Mouse (Mus musculus) ES-Bruce4 (cell line): ENCODE data around the gene Mtfr2. TPM values are rescaled to one million over a fixed set of nuclear protein-coding genes. Genes with fewer than 3 reads are reported as not detected.

Experiments
- H3K27ac ChIP-seq: 2 replicates; pipeline ENCODE4 v1.5.1; 2012; ENCODE audit warnings: low read length, inconsistent platforms; ENCODE audit not compliant: insufficient read depth
- H3K27me3 ChIP-seq: 2 replicates; pipeline ENCODE4 v1.6.1; 2012; ENCODE audit warnings: mild to moderate bottlenecking, low read length, inconsistent platforms; ENCODE audit not compliant: control insufficient read depth, poor library complexity, insufficient read depth, severe bottlenecking
- H3K36me3 ChIP-seq: 2 replicates; pipeline ENCODE4 v1.6.1; 2012; ENCODE audit warnings: inconsistent platforms, mild to moderate bottlenecking, low read length, moderate library complexity; ENCODE audit not compliant: control insufficient read depth, poor library complexity, insufficient read depth, severe bottlenecking
- H3K4me1 ChIP-seq: one replicate; pipeline ENCODE4 v1.8.1; 2011; ENCODE audit warnings: low read length; ENCODE audit not compliant: control insufficient read depth, insufficient read depth
- H3K4me3 ChIP-seq: 2 replicates; pipeline ENCODE4 v1.5.1; 2011; ENCODE audit warnings: low read depth, mild to moderate bottlenecking, low read length
- H3K9ac ChIP-seq: 2 replicates; pipeline ENCODE4 v1.6.1; 2012; ENCODE audit warnings: low read depth, mild to moderate bottlenecking, inconsistent platforms; ENCODE audit not compliant: poor library complexity, severe bottlenecking
- H3K9me3 ChIP-seq: replicated peaks from 2 replicates; pipeline ENCODE4 v1.6.1; 2012; ENCODE audit warnings: mild to moderate bottlenecking, low read length, inconsistent platforms; ENCODE audit not compliant: control insufficient read depth, poor library complexity, insufficient read depth, severe bottlenecking
- CTCF ChIP-seq: IDR thresholded peaks from one replicate; pipeline ENCODE4 v1.8.1; 2011; ENCODE audit warnings: low read depth, low read length
- EP300 ChIP-seq: IDR thresholded peaks from 2 replicates; pipeline ENCODE4 v1.6.1; 2011; ENCODE audit warnings: low read depth, low read length; ENCODE audit not compliant: insufficient read depth
- POLR2A ChIP-seq: IDR thresholded peaks from one replicate; pipeline ENCODE4 v1.8.1; 2011; ENCODE audit warnings: low read length; ENCODE audit not compliant: insufficient read depth
- polyA plus RNA-seq: library from polyadenylated mRNA; stranded (reverse); fragments of >200 nt; gene quantifications from 2 replicates; pipeline ENCODE4 v1.2.4, GENCODE M21; 2011; ENCODE audit warnings: low read depth; ENCODE audit not compliant: missing spikeins, insufficient read depth, insufficient read length

The Mtfr2 gene
- polyA plus RNA-seq, 1 experiment, result 20.2 TPM

- Histone ChIP-seq H3K9ac (no peak overlapping the region), H3K9me3 (no peaks in the 10 kb centered on the region), H3K4me1 (no peaks in the 10 kb centered on the region), H3K36me3 (no peaks in the 10 kb centered on the region), H3K27ac (no peak overlapping the region), H3K4me3 (no peak overlapping the region), H3K27me3 (no peaks in the 10 kb centered on the region)
- TF ChIP-seq POLR2A, result no peak
- TF ChIP-seq CTCF, result peak; percentile 53
Observed at GRCm38 (mm10) chr10:20372046-20372445, 24.5 kb downstream of the Mtfr2 start.

- Histone ChIP-seq H3K36me3 (no peaks in the 10 kb centered on the region), H3K9ac (no peak overlapping the region), H3K27me3 (no peaks in the 10 kb centered on the region), H3K9me3 (no peaks in the 10 kb centered on the region), H3K27ac (no peak overlapping the region), H3K4me1 (no peaks in the 10 kb centered on the region), H3K4me3 (no peak overlapping the region)
- no peak for TF ChIP-seq EP300
- TF ChIP-seq POLR2A, result no peak
- no peak for TF ChIP-seq CTCF
Observed at GRCm38 (mm10) chr10:20377621-20378020, 30.1 kb downstream of the Mtfr2 start.

GRCm38 (mm10) chr10:20379071-20379735, 31.6 kb downstream of the Mtfr2 start:
- TF ChIP-seq POLR2A, result no peak
- no peak for TF ChIP-seq EP300
- H3K4me1 ChIP-seq, result no peaks in the 10 kb centered on the region
- no peak overlapping the region for H3K4me3 ChIP-seq
- H3K27ac ChIP-seq, result no peak overlapping the region
- H3K9me3 ChIP-seq, result no peaks in the 10 kb centered on the region
- H3K9ac ChIP-seq, result no peak overlapping the region
- H3K27me3 ChIP-seq, result no peaks in the 10 kb centered on the region
- no peaks in the 10 kb centered on the region for H3K36me3 ChIP-seq

- TF ChIP-seq POLR2A, result no peak
- TF ChIP-seq CTCF, result no peak
- TF ChIP-seq EP300, result no peak
- H3K4me3 ChIP-seq, result no peak overlapping the region
- H3K4me1 ChIP-seq, result no peaks in the 10 kb centered on the region
- no peaks in the 10 kb centered on the region for H3K9me3 ChIP-seq
- H3K36me3 ChIP-seq, result no peaks in the 10 kb centered on the region
- H3K9ac ChIP-seq, result no peak overlapping the region
- no peaks in the 10 kb centered on the region for H3K27me3 ChIP-seq
- no peak overlapping the region for H3K27ac ChIP-seq
Observed at GRCm38 (mm10) chr10:20380798-20381197, 33.2 kb downstream of the Mtfr2 start.

- H3K4me1 ChIP-seq, result no peaks in the 10 kb centered on the region
- no peak for TF ChIP-seq POLR2A
- no peak for TF ChIP-seq CTCF
- TF ChIP-seq EP300, result no peak
- H3K27ac ChIP-seq, result no peak overlapping the region
- H3K27me3 ChIP-seq, result no peaks in the 10 kb centered on the region
- H3K9me3 ChIP-seq, result no peaks in the 10 kb centered on the region
- no peak overlapping the region for H3K4me3 ChIP-seq
- no peak overlapping the region for H3K9ac ChIP-seq
- no peaks in the 10 kb centered on the region for H3K36me3 ChIP-seq
Observed at GRCm38 (mm10) chr10:20381352-20381751, 33.8 kb downstream of the Mtfr2 start.

GRCm38 (mm10) chr10:20382807-20383419, 35.3 kb downstream of the Mtfr2 start:
- H3K4me1 ChIP-seq, result no peaks in the 10 kb centered on the region
- TF ChIP-seq CTCF (no peak), EP300 (no peak), POLR2A (no peak)
- no peaks in the 10 kb centered on the region for H3K36me3 ChIP-seq
- no peak overlapping the region for H3K9ac ChIP-seq
- H3K27ac ChIP-seq, result no peak overlapping the region
- no peaks in the 10 kb centered on the region for H3K27me3 ChIP-seq
- H3K9me3 ChIP-seq, result no peaks in the 10 kb centered on the region
- H3K4me3 ChIP-seq, result no peak overlapping the region
